Mouse (Mus musculus) ES-E14 (cell line): ENCODE results near the gene Zfp526. TPM values are rescaled to one million over a fixed set of nuclear protein-coding genes. Genes with fewer than 3 reads are reported as not detected.

Source experiments
- DNase-seq: peaks from one replicate; pipeline ENCODE4 v3.0.0-alpha.2; 2013; ENCODE audit warnings: low read depth, low spot score
- H3K27ac ChIP-seq: 2 replicates; pipeline ENCODE4 v1.5.1; 2012; ENCODE audit warnings: low read depth, mild to moderate bottlenecking, low read length, moderate library complexity, mixed read lengths; ENCODE audit not compliant: poor library complexity, insufficient read depth, severe bottlenecking
- H3K36me3 ChIP-seq: 2 replicates; pipeline ENCODE4 v1.6.1; 2012; ENCODE audit warnings: mild to moderate bottlenecking, low read length, moderate library complexity, mixed read lengths; ENCODE audit not compliant: control insufficient read depth, poor library complexity, insufficient read depth, severe bottlenecking
- H3K4me1 ChIP-seq, 2 experiments: fragments of 150-350 bp in 1 of 2; sonication (generic) in 1 of 2; 2 replicates each; pipeline ENCODE4 v1.6.1; 2012; ENCODE audit warnings: low read length in 2 of 2, mild to moderate bottlenecking in 1 of 2, mixed read lengths in 1 of 2; ENCODE audit not compliant: control insufficient read depth in 2 of 2, insufficient read depth in 2 of 2, poor library complexity in 1 of 2
- H3K4me3 ChIP-seq, 2 experiments: fragments of 150-350 bp in 1 of 2; sonication (generic) in 1 of 2; 2 replicates each; pipeline ENCODE4 v1.5.1; 2012; ENCODE audit warnings: low read length in 2 of 2, low read depth in 1 of 2, mild to moderate bottlenecking in 1 of 2, mixed read lengths in 1 of 2; ENCODE audit not compliant: insufficient read depth in 1 of 2, poor library complexity in 1 of 2, severe bottlenecking in 1 of 2
- H3K9ac ChIP-seq: 2 replicates; pipeline ENCODE4 v1.6.1; 2012; ENCODE audit warnings: low read depth, mild to moderate bottlenecking, low read length, mixed read lengths; ENCODE audit not compliant: poor library complexity, insufficient read depth, severe bottlenecking
- H3K9me3 ChIP-seq: fragments of 150-350 bp; sonication (generic); 2 replicates; pipeline ENCODE4 v1.6.1; 2012; ENCODE audit warnings: low read depth, mild to moderate bottlenecking, low read length; ENCODE audit not compliant: control insufficient read depth, insufficient read depth
- CHD2 ChIP-seq: IDR thresholded peaks from 2 replicates; pipeline ENCODE4 v1.6.1; 2014; ENCODE audit warnings: mild to moderate bottlenecking, low read depth, low read length, inconsistent platforms
- HCFC1 ChIP-seq: IDR thresholded peaks from 2 replicates; pipeline ENCODE4 v1.6.1; 2012; ENCODE audit warnings: low read length, inconsistent platforms, borderline replicate concordance; ENCODE audit not compliant: insufficient read depth
- MAFK ChIP-seq: IDR thresholded peaks from 2 replicates; pipeline ENCODE4 v1.6.1; 2014; ENCODE audit warnings: mild to moderate bottlenecking, low read depth, low read length, inconsistent platforms; ENCODE audit not compliant: insufficient read depth
- ZC3H11A ChIP-seq: IDR thresholded peaks from 2 replicates; pipeline ENCODE4 v1.6.1; 2012; ENCODE audit warnings: low read depth, mild to moderate bottlenecking, inconsistent platforms, low read length, borderline replicate concordance
- ZNF384 ChIP-seq: IDR thresholded peaks from 2 replicates; pipeline ENCODE4 v1.6.1; 2012; ENCODE audit warnings: low read depth, low read length, inconsistent platforms
- in situ Hi-C, 2 experiments: fragments of 600-800 bp; cut with MboI; formaldehyde crosslinking; loops; one replicate each; pipeline ENCODE4 v1.15.1; 2025; ENCODE audit warnings: low sequenced_read_pairs in 2 of 2, inconsistent platforms in 1 of 2; ENCODE audit not compliant: unreplicated experiment in 2 of 2
- total RNA-seq: library from RNA; depleted of rRNA; stranded (reverse); fragments of 300-350 nt; gene quantifications from 2 replicates; pipeline ENCODE4 v1.2.3, GENCODE M21; 2012

The Zfp526 gene
- total RNA-seq, 1 experiment, result 5.0 TPM

- no peak for TF ChIP-seq HCFC1
- Histone ChIP-seq H3K27ac (no peak overlapping the region), H3K4me1 (peaks cover 0 to 3% of the 10 kb centered on the region in 2 experiments; a peak in 1 of 4 replicates)
Observed at GRCm38 (mm10) chr7:25178787-25179605, 42.2 kb upstream of the Zfp526 start.

GRCm38 (mm10) chr7:25179606-25180161 lies 41.5 kb upstream of the Zfp526 start, which contains the start of gene Pou2f2:
Pou2f2 (minus strand) TSS chr7:25179726.
- TF ChIP-seq HCFC1 (0 out of 2 replicates have a peak, but pooled peaks have one; percentile 15), CHD2 (no peak), MAFK (no peak)
- in situ Hi-C loops, result no loop called here
- no peaks in the 10 kb centered on the region for H3K36me3 ChIP-seq
- DNase-seq, result peak; percentile 70
- H3K4me1 ChIP-seq, result peaks cover 0 to 3% of the 10 kb centered on the region in 2 experiments; a peak in 1 of 4 replicates
- H3K9ac ChIP-seq, result peak within 1 kb of the TSS; percentile 67
- peak within 1 kb of the TSS; percentile 77 to 88 for H3K4me3 ChIP-seq
- H3K9me3 ChIP-seq, result no peaks in the 10 kb centered on the region
- H3K27ac ChIP-seq, result no peak within 1 kb of the TSS

More at GRCm38 (mm10) chr7:25178787-25179605, 42.2 kb upstream of the Zfp526 start:
- no peak for DNase-seq
- peak overlapping the region; percentile 64 for H3K9ac ChIP-seq
- H3K9me3 ChIP-seq, result no peaks in the 10 kb centered on the region
- in situ Hi-C loops, result no loop called here
- H3K4me3 ChIP-seq, result peak overlapping the region; percentile 77 to 88
- no peaks in the 10 kb centered on the region for H3K36me3 ChIP-seq

GRCm38 (mm10) chr7:25180512-25180911 lies 40.7 kb upstream of the Zfp526 start:
- Histone ChIP-seq H3K27ac (no peak overlapping the region), H3K4me1 (peaks cover 0 to 3% of the 10 kb centered on the region in 2 experiments; a peak in 1 of 4 replicates), H3K4me3 (no peak overlapping the region), H3K9ac (no peak overlapping the region), H3K9me3 (no peaks in the 10 kb centered on the region), H3K36me3 (no peaks in the 10 kb centered on the region)
- in situ Hi-C loops, result no loop called here
- TF ChIP-seq HCFC1 (no peak), ZC3H11A (no peak), CHD2 (no peak), MAFK (no peak), ZNF384 (no peak)
- no peak for DNase-seq

DNA sequence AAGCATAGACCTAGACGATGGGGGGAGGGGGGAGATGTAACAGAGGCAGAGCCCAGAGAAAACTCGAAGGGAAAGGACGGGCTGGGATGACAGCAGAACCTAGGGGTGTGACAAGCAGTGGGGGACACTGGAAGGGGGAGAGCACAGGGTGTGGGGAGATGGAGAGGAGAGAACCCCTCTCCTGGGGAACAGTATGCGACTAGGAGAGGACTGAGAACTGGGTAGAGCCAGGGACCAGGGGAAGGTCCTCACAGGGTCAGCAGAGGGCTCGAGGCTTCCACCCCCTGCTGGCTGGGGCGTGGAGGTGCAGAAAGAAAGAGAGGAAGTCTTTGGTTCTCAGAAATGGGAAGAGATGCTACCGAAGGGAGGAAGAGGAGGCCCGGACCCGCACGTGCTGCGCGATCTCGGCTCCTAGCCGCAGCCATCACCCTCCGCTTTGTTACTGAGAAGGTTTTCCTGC lies 39.9 kb upstream of the Zfp526 start:
- TF ChIP-seq ZC3H11A (no peak), CHD2 (no peak), MAFK (no peak), HCFC1 (no peak), ZNF384 (no peak)
- in situ Hi-C loops, result no loop called here
- no peaks in the 10 kb centered on the region for H3K36me3 ChIP-seq

More for the DNA sequence above, 39.9 kb upstream of the Zfp526 start:
- no peak overlapping the region for H3K27ac ChIP-seq
- no peak overlapping the region for H3K9ac ChIP-seq
- DNase-seq, result no peak
- H3K9me3 ChIP-seq, result no peaks in the 10 kb centered on the region
- H3K4me3 ChIP-seq, result peak overlapping the region; percentile 29 to 37; a peak in 3 of 4 replicates
- peaks cover 0 to 3% of the 10 kb centered on the region in 2 experiments; a peak in 1 of 4 replicates for H3K4me1 ChIP-seq
